Mouse (Mus musculus): ENCODE measurements around the gene Cd70.

DNA sequence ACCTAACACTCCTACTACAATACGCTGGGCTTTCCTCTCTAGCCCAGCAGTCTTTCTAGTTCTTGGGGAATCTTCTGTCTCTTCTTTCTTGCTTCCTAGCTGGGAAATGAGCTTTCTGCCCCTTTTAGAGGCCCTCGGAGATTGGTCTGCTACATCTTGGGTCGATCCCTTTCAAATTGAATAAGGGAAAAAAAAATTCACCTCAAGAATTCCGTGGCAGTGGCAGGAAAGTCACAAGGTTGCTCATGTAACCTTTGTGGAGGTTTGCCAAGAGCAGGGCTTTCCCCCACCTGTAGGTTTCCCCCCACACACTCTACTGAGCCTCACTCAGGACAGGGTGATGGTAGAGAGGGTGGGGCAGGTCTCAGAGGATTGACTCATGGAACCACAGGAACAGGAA is 4.2 kb upstream of the Cd70 start:
- TF ChIP-seq CTCF (IDR thresholded peaks at IDR 0.05; ENCODE audit: low read depth, low read length) (no peak), POLR2A (IDR thresholded peaks at IDR 0.05; ENCODE audit: borderline replicate concordance, low read depth, low read length) (no peak)

All from bone marrow macrophage, adult 2 months (primary cell).